Mouse (Mus musculus) urinary bladder, postnatal 4 days (tissue): ENCODE measurements around the gene Nme4.

Source experiments
- DNase-seq, 2 experiments: peaks; one replicate each; pipeline ENCODE4 v3.0.0; 2021 to 2022; ENCODE audit warnings: low spot score in 2 of 2

Nme4 gene

GRCm38 (mm10) chr17:26066488-26067020 lies 28.8 kb downstream of the Nme4 start:
- DNase-seq = no peak

GRCm38 (mm10) chr17:26064916-26065315 lies 30.5 kb downstream of the Nme4 start:
- DNase-seq = no peak

- no peak for DNase-seq
Measured at GRCm38 (mm10) chr17:26057787-26058567, 37.4 kb downstream of the Nme4 start.

- no peak for DNase-seq
Measured at GRCm38 (mm10) chr17:26057278-26057677, 38.1 kb downstream of the Nme4 start.

- DNase-seq = no peak
Measured at GRCm38 (mm10) chr17:26055164-26055563, 40.2 kb downstream of the Nme4 start.

- no peak for DNase-seq
Measured at GRCm38 (mm10) chr17:26054133-26054845, 41.1 kb downstream of the Nme4 start.

- no peak for DNase-seq
Measured at GRCm38 (mm10) chr17:26052706-26053105, 42.7 kb downstream of the Nme4 start.

- DNase-seq = no peak
Measured at GRCm38 (mm10) chr17:26052074-26052473, 43.3 kb downstream of the Nme4 start.

GRCm38 (mm10) chr17:26048118-26048517 lies 47.3 kb downstream of the Nme4 start:
- no peak for DNase-seq

GRCm38 (mm10) chr17:26046253-26046997 lies 49.0 kb downstream of the Nme4 start:
- no peak for DNase-seq

- no peak for DNase-seq
Measured at GRCm38 (mm10) chr17:26045285-26045684, 50.1 kb downstream of the Nme4 start.

- peak; percentile 44 to 63 for DNase-seq
Measured at GRCm38 (mm10) chr17:26043249-26043636, 52.2 kb downstream of the Nme4 start.

- DNase-seq = no peak
Measured at GRCm38 (mm10) chr17:26042599-26043248, 52.7 kb downstream of the Nme4 start.
